Comparison of ENCODE assay signal across 8 mouse cellular contexts in the genomic region with DNA sequence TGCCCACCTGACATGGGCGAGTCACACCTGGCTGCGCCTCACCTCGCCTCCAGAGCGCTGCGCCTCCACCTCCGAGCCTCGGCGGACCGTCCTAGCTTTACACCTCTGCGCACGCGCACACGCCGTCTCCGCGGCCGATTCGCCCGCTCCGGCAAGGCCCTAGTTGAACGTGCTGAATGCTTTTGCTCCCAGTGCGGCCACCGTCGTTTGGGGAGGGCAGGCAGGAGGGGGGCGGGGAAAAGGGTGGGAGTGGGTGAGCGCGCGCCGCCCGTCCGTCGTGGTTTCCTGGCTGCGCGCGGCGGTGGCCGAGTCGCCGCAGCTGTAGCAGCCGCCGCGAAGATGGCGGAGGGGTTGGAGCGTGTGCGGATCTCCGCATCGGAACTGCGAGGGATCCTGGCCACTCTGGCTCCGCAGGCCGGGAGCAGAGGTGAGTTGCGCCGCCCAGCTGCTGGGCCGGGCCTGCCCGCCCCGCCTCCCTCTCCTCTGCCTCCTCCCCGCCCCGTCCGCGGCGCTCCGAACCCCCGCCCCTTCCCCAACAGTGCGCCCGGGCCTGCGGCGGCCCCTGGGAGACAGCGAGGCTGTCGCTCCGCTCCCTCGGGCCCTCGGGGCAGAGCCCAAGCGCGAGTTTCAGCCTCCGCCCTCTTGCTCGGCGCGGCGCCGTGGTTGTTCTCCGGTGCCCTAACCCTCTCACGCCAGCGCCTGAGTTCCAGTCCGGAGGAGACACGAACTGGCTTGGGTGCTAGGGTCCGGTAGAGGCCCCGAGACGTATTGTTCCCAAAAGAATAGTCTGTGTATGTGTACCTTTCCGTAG. TPM values are rescaled to one million over a fixed set of nuclear protein-coding genes. Genes with fewer than 3 reads are reported as not detected.
DNase-seq lines count a peak whose midpoint lies in the region; ATAC-seq and TF ChIP-seq lines count a peak whose summit lies in the region.

TSS of gene Smg6 (plus strand) at position 247 of the 811 bp plus-strand sequence.
TSS of gene Srr (minus strand) at position 372 of the 811 bp plus-strand sequence.

- ATAC-seq in activated CD4-positive, CD25-positive, alpha-beta regulatory T cell, adult 4 months: peak; percentile 68

- H3K4me3 ChIP-seq in cortical plate, adult 2 months (ENCODE audit: insufficient read depth, low read length): peak within 1 kb of the TSS; percentile 64
- H3K4me3 ChIP-seq in megakaryocyte, embryonic 14.5 days (replicated peaks): peak within 1 kb of the TSS; percentile 100

- peaks cover 2% of the 10 kb centered on the region; the same call in 1 of the 2 replicates for H3K4me1 ChIP-seq in cortical plate, adult 2 months (ENCODE audit: control insufficient read depth, insufficient read depth, low read length)
- H3K4me1 ChIP-seq in megakaryocyte, embryonic 14.5 days: peaks cover 44% of the 10 kb centered on the region

- peaks cover 21% of the 10 kb centered on the region for H3K36me3 ChIP-seq in megakaryocyte, embryonic 14.5 days (replicated peaks; ENCODE audit: low read length)

- DNase-seq in gastrocnemius, adult 8-10 months (ENCODE audit: low spot score in 2 of 2): peak; percentile 79 to 88
- DNase-seq in hindlimb bud, embryonic 11.5 days (ENCODE audit: extremely low spot score, low read depth, low spot score): peak; percentile 69
- DNase-seq in left cerebral cortex, adult 8-10 months (ENCODE audit: low spot score in 2 of 2): peak; percentile 82 to 91
- peak; percentile 97 to 98 for DNase-seq in right cerebral cortex, postnatal 10 days (ENCODE audit: low spot score in 2 of 2)
- DNase-seq in urinary bladder, postnatal 25 days (ENCODE audit: low spot score): peak; percentile 88

- no peaks in the 10 kb centered on the region for H3K27me3 ChIP-seq in megakaryocyte, embryonic 14.5 days (replicated peaks)

- TF ChIP-seq CTCF in cortical plate, adult 2 months (IDR thresholded peaks at IDR 0.05; ENCODE audit: extremely low read depth, insufficient read depth, low read length): no peak

- peak within 1 kb of the TSS; percentile 94 for H3K27ac ChIP-seq in cortical plate, adult 2 months (ENCODE audit: insufficient read depth, low read length)

- H3K9me3 ChIP-seq in megakaryocyte, embryonic 14.5 days: no peaks in the 10 kb centered on the region

- TF ChIP-seq POLR2A in cortical plate, adult 2 months (IDR thresholded peaks at IDR 0.05; ENCODE audit: extremely low read depth, insufficient read depth, low read length): peak; percentile 72; the same call in 1 of the 2 replicates

RNA-seq across cellular contexts. Expression of gene Smg6, which starts in this region (rescaled TPM):
- polyA plus RNA-seq in activated CD4-positive, CD25-positive, alpha-beta regulatory T cell, adult 4 months (2017; shearing (Covaris generic)): 10 to 100 TPM; 15.3 to 15.5 TPM
- 26.9 and 29.2 TPM in 2 replicates for polyA plus RNA-seq in cortical plate, adult 2 months (2012; rRNA removed)
- total RNA-seq in gastrocnemius, adult 8-10 months (2022): 10 to 100 TPM; 10.3 to 13.0 (median 11.7) TPM
- total RNA-seq in left cerebral cortex, adult 8-10 months (2022): 10 to 100 TPM; 30.7 to 33.6 (median 31.9) TPM
- 30.5 and 35.3 TPM in 2 replicates for polyA plus RNA-seq in megakaryocyte, embryonic 14.5 days (2012; ENCODE audit: insufficient read depth, low replicate concordance)

RNA-seq across cellular contexts. Expression of gene Srr, which starts in this region (rescaled TPM):
- 1 to 10 TPM; 4.9 to 7.3 TPM for polyA plus RNA-seq in activated CD4-positive, CD25-positive, alpha-beta regulatory T cell, adult 4 months (2017; shearing (Covaris generic))
- 60.0 and 62.7 TPM in 2 replicates for polyA plus RNA-seq in cortical plate, adult 2 months (2012; rRNA removed)
- 10 to 100 TPM; 15.8 to 19.1 (median 17.0) TPM for total RNA-seq in gastrocnemius, adult 8-10 months (2022)
- total RNA-seq in left cerebral cortex, adult 8-10 months (2022): 10 to 100 TPM; 78.8 to 86.2 (median 81.8) TPM
- polyA plus RNA-seq in megakaryocyte, embryonic 14.5 days (2012; ENCODE audit: insufficient read depth, low replicate concordance): 1.3 TPM in 1 of 2 replicates, not detected in the other

Comparison
In these comparisons a context has a peak if more than half of its experiments do, and no peak if none do; other contexts are left out.
1. Peak in every context shown above with its lines: DNase-seq, ATAC-seq, H3K4me3 ChIP-seq and H3K27ac ChIP-seq.